Mouse (Mus musculus) ES-E14 (cell line): ENCODE data around the gene Smim11. TPM values are rescaled to one million over a fixed set of nuclear protein-coding genes. Genes with fewer than 3 reads are reported as not detected.
A peak's percentile ranks its signal among the peaks of the same experiment; 100 is the strongest.

ENCODE experiments used
- DNase-seq: peaks from one replicate; pipeline ENCODE4 v3.0.0-alpha.2; 2013; ENCODE audit warnings: low read depth, low spot score
- H3K27ac ChIP-seq: 2 replicates; pipeline ENCODE4 v1.5.1; 2012; ENCODE audit warnings: low read depth, mild to moderate bottlenecking, low read length, moderate library complexity, mixed read lengths; ENCODE audit not compliant: poor library complexity, insufficient read depth, severe bottlenecking
- H3K36me3 ChIP-seq: 2 replicates; pipeline ENCODE4 v1.6.1; 2012; ENCODE audit warnings: mild to moderate bottlenecking, low read length, moderate library complexity, mixed read lengths; ENCODE audit not compliant: control insufficient read depth, poor library complexity, insufficient read depth, severe bottlenecking
- H3K4me1 ChIP-seq, 2 experiments: fragments of 150-350 bp in 1 of 2; sonication (generic) in 1 of 2; 2 replicates each; pipeline ENCODE4 v1.6.1; 2012; ENCODE audit warnings: low read length in 2 of 2, mild to moderate bottlenecking in 1 of 2, mixed read lengths in 1 of 2; ENCODE audit not compliant: control insufficient read depth in 2 of 2, insufficient read depth in 2 of 2, poor library complexity in 1 of 2
- H3K4me3 ChIP-seq, 2 experiments: fragments of 150-350 bp in 1 of 2; sonication (generic) in 1 of 2; 2 replicates each; pipeline ENCODE4 v1.5.1; 2012; ENCODE audit warnings: low read length in 2 of 2, low read depth in 1 of 2, mild to moderate bottlenecking in 1 of 2, mixed read lengths in 1 of 2; ENCODE audit not compliant: insufficient read depth in 1 of 2, poor library complexity in 1 of 2, severe bottlenecking in 1 of 2
- H3K9ac ChIP-seq: 2 replicates; pipeline ENCODE4 v1.6.1; 2012; ENCODE audit warnings: low read depth, mild to moderate bottlenecking, low read length, mixed read lengths; ENCODE audit not compliant: poor library complexity, insufficient read depth, severe bottlenecking
- H3K9me3 ChIP-seq: fragments of 150-350 bp; sonication (generic); 2 replicates; pipeline ENCODE4 v1.6.1; 2012; ENCODE audit warnings: low read depth, mild to moderate bottlenecking, low read length; ENCODE audit not compliant: control insufficient read depth, insufficient read depth
- CHD2 ChIP-seq: IDR thresholded peaks from 2 replicates; pipeline ENCODE4 v1.6.1; 2014; ENCODE audit warnings: mild to moderate bottlenecking, low read depth, low read length, inconsistent platforms
- HCFC1 ChIP-seq: IDR thresholded peaks from 2 replicates; pipeline ENCODE4 v1.6.1; 2012; ENCODE audit warnings: low read length, inconsistent platforms, borderline replicate concordance; ENCODE audit not compliant: insufficient read depth
- MAFK ChIP-seq: IDR thresholded peaks from 2 replicates; pipeline ENCODE4 v1.6.1; 2014; ENCODE audit warnings: mild to moderate bottlenecking, low read depth, low read length, inconsistent platforms; ENCODE audit not compliant: insufficient read depth
- ZC3H11A ChIP-seq: IDR thresholded peaks from 2 replicates; pipeline ENCODE4 v1.6.1; 2012; ENCODE audit warnings: low read depth, mild to moderate bottlenecking, inconsistent platforms, low read length, borderline replicate concordance
- ZNF384 ChIP-seq: IDR thresholded peaks from 2 replicates; pipeline ENCODE4 v1.6.1; 2012; ENCODE audit warnings: low read depth, low read length, inconsistent platforms
- in situ Hi-C, 2 experiments: fragments of 600-800 bp; cut with MboI; formaldehyde crosslinking; loops; one replicate each; pipeline ENCODE4 v1.15.1; 2025; ENCODE audit warnings: low sequenced_read_pairs in 2 of 2, inconsistent platforms in 1 of 2; ENCODE audit not compliant: unreplicated experiment in 2 of 2
- total RNA-seq: library from RNA; depleted of rRNA; stranded (reverse); fragments of 300-350 nt; gene quantifications from 2 replicates; pipeline ENCODE4 v1.2.3, GENCODE M21; 2012

Smim11 gene
- total RNA-seq, 1 experiment: 34.1 TPM

GRCm38 (mm10) chr16:92345177-92345576 lies 44.1 kb downstream of the Smim11 start:
- Histone ChIP-seq H3K9me3 (no peaks in the 10 kb centered on the region), H3K9ac (no peak overlapping the region), H3K4me3 (no peak overlapping the region), H3K27ac (no peak overlapping the region), H3K36me3 (no peaks in the 10 kb centered on the region), H3K4me1 (peaks cover 0 to 4% of the 10 kb centered on the region in 2 experiments; a peak in 1 of 4 replicates)
- DNase-seq: no peak
- TF ChIP-seq ZNF384: no peak
- no peak for TF ChIP-seq HCFC1
- no peak for TF ChIP-seq MAFK
- TF ChIP-seq ZC3H11A: no peak
- TF ChIP-seq CHD2: no peak
- in situ Hi-C loops: no loop called here

- no peak overlapping the region for H3K9ac ChIP-seq
- no peak for TF ChIP-seq ZNF384
- TF ChIP-seq HCFC1: no peak
- TF ChIP-seq ZC3H11A: no peak
- no peak for TF ChIP-seq CHD2
- TF ChIP-seq MAFK: no peak
- no peak overlapping the region for H3K4me3 ChIP-seq
- no peaks in the 10 kb centered on the region for H3K9me3 ChIP-seq
- no peaks in the 10 kb centered on the region for H3K36me3 ChIP-seq
- no peak for DNase-seq
- peak overlapping the region; percentile 27; the same call in 1 of the 2 replicates for H3K27ac ChIP-seq
- no peaks in the 10 kb centered on the region for H3K4me1 ChIP-seq
- in situ Hi-C loops: no loop called here
Observed at GRCm38 (mm10) chr16:92346297-92346916, 45.3 kb downstream of the Smim11 start.

- H3K9me3 ChIP-seq: no peaks in the 10 kb centered on the region
- H3K9ac ChIP-seq: no peak overlapping the region
- no peak overlapping the region for H3K27ac ChIP-seq
- H3K4me1 ChIP-seq: no peaks in the 10 kb centered on the region
- in situ Hi-C loops: no loop called here
- no peaks in the 10 kb centered on the region for H3K36me3 ChIP-seq
- DNase-seq: no peak
- no peak overlapping the region for H3K4me3 ChIP-seq
- TF ChIP-seq HCFC1: no peak
- no peak for TF ChIP-seq ZNF384
- no peak for TF ChIP-seq ZC3H11A
- TF ChIP-seq CHD2: no peak
- no peak for TF ChIP-seq MAFK
Observed at GRCm38 (mm10) chr16:92348941-92349340, 47.9 kb downstream of the Smim11 start.

- no peak overlapping the region for H3K27ac ChIP-seq
- TF ChIP-seq ZNF384: no peak
- no peak for TF ChIP-seq HCFC1
- no peak for TF ChIP-seq MAFK
- no peak for TF ChIP-seq CHD2
- no peak for TF ChIP-seq ZC3H11A
- no peaks in the 10 kb centered on the region for H3K9me3 ChIP-seq
- H3K4me3 ChIP-seq: no peak overlapping the region
- H3K4me1 ChIP-seq: 0 out of 4 replicates have a peak, but pooled peaks cover 0 to 4% of the 10 kb centered on the region in 2 experiments
- no peaks in the 10 kb centered on the region for H3K36me3 ChIP-seq
- H3K9ac ChIP-seq: no peak overlapping the region
- in situ Hi-C loops: no loop called here
- DNase-seq: no peak
Observed at GRCm38 (mm10) chr16:92353295-92353694, 52.2 kb downstream of the Smim11 start.
